Mouse (Mus musculus): Measurements from ENCODE around the gene Gfy. TPM values are rescaled to one million over a fixed set of nuclear protein-coding genes. Genes with fewer than 3 reads are reported as not detected.

The Gfy gene
- total RNA-seq, 1 experiment = not detected

GRCm38 (mm10) chr7:45147267-45147666 is 32.1 kb downstream of the Gfy start:
- Histone ChIP-seq H3K27ac (ENCODE audit: insufficient read depth, low read depth, low read length, poor library complexity, severe bottlenecking) (no peak overlapping the region), H3K9ac (ENCODE audit: insufficient read depth, low read depth, low read length, poor library complexity, severe bottlenecking) (no peak overlapping the region), H3K9me3 (ENCODE audit: control insufficient read depth, insufficient read depth, low read depth, low read length) (no peaks in the 10 kb centered on the region), H3K4me3 (ENCODE audit: insufficient read depth in 1 of 2, low read depth in 1 of 2, low read length in 2 of 2, poor library complexity in 1 of 2, severe bottlenecking in 1 of 2) (no peak overlapping the region), H3K36me3 (ENCODE audit: control insufficient read depth, insufficient read depth, low read length, poor library complexity, severe bottlenecking) (peaks cover 34% of the 10 kb centered on the region), H3K4me1 (ENCODE audit: control insufficient read depth in 2 of 2, insufficient read depth in 2 of 2, low read length in 2 of 2, poor library complexity in 1 of 2) (peaks cover 2 to 3% of the 10 kb centered on the region in 2 experiments; a peak in 2 of 4 replicates)
- in situ Hi-C loops (cut with MboI; ENCODE audit: low sequenced_read_pairs in 2 of 2, unreplicated experiment in 2 of 2) = no loop called here
- no peak for DNase-seq (ENCODE audit: low read depth, low spot score)
- TF ChIP-seq HCFC1 (IDR thresholded peaks at IDR 0.05; ENCODE audit: borderline replicate concordance, insufficient read depth, low read length) = no peak
- TF ChIP-seq CHD2 (IDR thresholded peaks at IDR 0.05; ENCODE audit: low read depth, low read length) = no peak
- TF ChIP-seq MAFK (IDR thresholded peaks at IDR 0.05; ENCODE audit: insufficient read depth, low read depth, low read length) = no peak
- TF ChIP-seq ZNF384 (IDR thresholded peaks at IDR 0.05; ENCODE audit: low read depth, low read length) = no peak
- no peak for TF ChIP-seq ZC3H11A (IDR thresholded peaks at IDR 0.05; ENCODE audit: borderline replicate concordance, low read depth, low read length)

DNA sequence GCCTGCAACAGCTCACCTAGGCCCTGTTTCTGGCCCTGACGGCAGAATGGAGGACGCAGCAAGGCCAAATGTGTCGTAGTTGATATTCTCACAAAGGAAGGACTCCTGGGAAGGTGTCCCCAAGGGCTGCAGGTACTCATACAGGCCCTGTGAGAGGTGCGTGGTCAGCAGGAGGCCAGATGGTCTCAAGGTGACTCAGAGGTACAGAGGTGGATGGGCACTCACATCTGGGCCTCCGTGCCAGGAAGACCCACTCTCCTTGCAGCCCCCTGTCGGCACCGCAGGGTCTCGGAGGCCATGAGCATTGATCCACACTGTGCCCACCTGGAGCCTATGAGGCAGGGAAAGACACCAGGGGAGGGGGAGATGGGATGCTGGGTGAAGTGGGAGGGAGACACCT is 33.9 kb downstream of the Gfy start:
- peaks cover 0 to under 1% of the 10 kb centered on the region in 2 experiments; a peak in 2 of 4 replicates for H3K4me1 ChIP-seq (ENCODE audit: control insufficient read depth in 2 of 2, insufficient read depth in 2 of 2, low read length in 2 of 2, poor library complexity in 1 of 2)
- no peak overlapping the region for H3K27ac ChIP-seq (ENCODE audit: insufficient read depth, low read depth, low read length, poor library complexity, severe bottlenecking)
- H3K9me3 ChIP-seq (ENCODE audit: control insufficient read depth, insufficient read depth, low read depth, low read length) = no peaks in the 10 kb centered on the region
- TF ChIP-seq HCFC1 (IDR thresholded peaks at IDR 0.05; ENCODE audit: borderline replicate concordance, insufficient read depth, low read length) (no peak), ZC3H11A (IDR thresholded peaks at IDR 0.05; ENCODE audit: borderline replicate concordance, low read depth, low read length) (no peak), CHD2 (IDR thresholded peaks at IDR 0.05; ENCODE audit: low read depth, low read length) (no peak), ZNF384 (IDR thresholded peaks at IDR 0.05; ENCODE audit: low read depth, low read length) (no peak), MAFK (IDR thresholded peaks at IDR 0.05; ENCODE audit: insufficient read depth, low read depth, low read length) (no peak)
- H3K4me3 ChIP-seq (ENCODE audit: insufficient read depth in 1 of 2, low read depth in 1 of 2, low read length in 2 of 2, poor library complexity in 1 of 2, severe bottlenecking in 1 of 2) = no peak overlapping the region
- in situ Hi-C loops (cut with MboI; ENCODE audit: low sequenced_read_pairs in 2 of 2, unreplicated experiment in 2 of 2) = no loop called here
- DNase-seq (ENCODE audit: low read depth, low spot score) = no peak
- H3K36me3 ChIP-seq (ENCODE audit: control insufficient read depth, insufficient read depth, low read length, poor library complexity, severe bottlenecking) = peaks cover 44% of the 10 kb centered on the region
- H3K9ac ChIP-seq (ENCODE audit: insufficient read depth, low read depth, low read length, poor library complexity, severe bottlenecking) = no peak overlapping the region

DNA sequence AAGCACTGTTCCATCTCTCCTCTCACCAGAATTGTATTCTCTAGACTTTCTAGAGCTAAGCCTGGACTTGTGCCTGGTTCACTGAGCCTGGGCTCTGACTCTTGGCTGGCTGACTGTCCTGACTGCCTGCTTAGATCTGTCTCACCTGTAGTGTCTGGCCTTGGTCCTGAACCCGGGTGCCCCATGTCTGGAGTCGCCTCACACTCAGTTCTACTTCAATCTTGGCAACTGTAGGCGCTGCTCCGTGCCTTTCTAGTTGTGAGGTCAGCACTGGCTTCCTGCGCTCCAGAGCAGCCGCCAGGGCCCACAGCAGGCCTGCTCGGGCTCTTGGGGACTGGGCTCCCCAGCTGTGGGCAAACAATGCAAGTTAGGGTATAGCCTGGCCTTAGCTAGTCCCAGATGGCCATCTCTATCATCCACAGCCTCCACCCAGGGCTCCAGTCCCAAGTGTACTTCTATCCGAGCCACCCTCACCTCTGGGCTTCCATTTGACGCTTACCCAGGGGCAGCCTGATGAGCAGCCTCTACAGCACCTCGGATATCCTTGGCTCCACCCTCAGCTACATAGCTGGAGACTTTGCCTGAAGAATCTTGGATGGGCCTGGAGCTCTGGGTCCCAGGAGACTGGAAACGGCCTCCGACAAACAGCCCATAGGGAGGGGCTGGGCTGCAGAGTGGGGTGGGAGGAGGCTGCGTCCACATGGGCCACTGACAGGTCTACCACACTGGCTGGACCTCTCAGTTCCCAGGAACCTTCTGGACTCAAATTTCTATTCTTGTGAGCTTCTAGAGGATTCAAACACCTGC is 34.8 kb downstream of the Gfy start:
- in situ Hi-C loops (cut with MboI; ENCODE audit: low sequenced_read_pairs in 2 of 2, unreplicated experiment in 2 of 2) = no loop called here
- H3K9ac ChIP-seq (ENCODE audit: insufficient read depth, low read depth, low read length, poor library complexity, severe bottlenecking) = no peak overlapping the region
- no peak overlapping the region for H3K4me3 ChIP-seq (ENCODE audit: insufficient read depth in 1 of 2, low read depth in 1 of 2, low read length in 2 of 2, poor library complexity in 1 of 2, severe bottlenecking in 1 of 2)
- no peak overlapping the region for H3K27ac ChIP-seq (ENCODE audit: insufficient read depth, low read depth, low read length, poor library complexity, severe bottlenecking)
- H3K9me3 ChIP-seq (ENCODE audit: control insufficient read depth, insufficient read depth, low read depth, low read length) = no peaks in the 10 kb centered on the region
- DNase-seq (ENCODE audit: low read depth, low spot score) = no peak
- TF ChIP-seq HCFC1 (IDR thresholded peaks at IDR 0.05; ENCODE audit: borderline replicate concordance, insufficient read depth, low read length) (no peak), ZNF384 (IDR thresholded peaks at IDR 0.05; ENCODE audit: low read depth, low read length) (no peak), ZC3H11A (IDR thresholded peaks at IDR 0.05; ENCODE audit: borderline replicate concordance, low read depth, low read length) (no peak), CHD2 (IDR thresholded peaks at IDR 0.05; ENCODE audit: low read depth, low read length) (no peak), MAFK (IDR thresholded peaks at IDR 0.05; ENCODE audit: insufficient read depth, low read depth, low read length) (no peak)
- H3K36me3 ChIP-seq (ENCODE audit: control insufficient read depth, insufficient read depth, low read length, poor library complexity, severe bottlenecking) = peaks cover 44% of the 10 kb centered on the region
- H3K4me1 ChIP-seq (ENCODE audit: control insufficient read depth in 2 of 2, insufficient read depth in 2 of 2, low read length in 2 of 2, poor library complexity in 1 of 2) = peaks cover 0 to 3% of the 10 kb centered on the region in 2 experiments; a peak in 1 of 4 replicates

GRCm38 (mm10) chr7:45141914-45142313 is 37.5 kb downstream of the Gfy start:
- Histone ChIP-seq H3K9ac (ENCODE audit: insufficient read depth, low read depth, low read length, poor library complexity, severe bottlenecking) (no peak overlapping the region), H3K4me3 (ENCODE audit: insufficient read depth in 1 of 2, low read depth in 1 of 2, low read length in 2 of 2, poor library complexity in 1 of 2, severe bottlenecking in 1 of 2) (no peak overlapping the region), H3K36me3 (ENCODE audit: control insufficient read depth, insufficient read depth, low read length, poor library complexity, severe bottlenecking) (peaks cover 36% of the 10 kb centered on the region), H3K4me1 (ENCODE audit: control insufficient read depth in 2 of 2, insufficient read depth in 2 of 2, low read length in 2 of 2, poor library complexity in 1 of 2) (peaks cover 0 to 4% of the 10 kb centered on the region in 2 experiments; a peak in 1 of 4 replicates), H3K9me3 (ENCODE audit: control insufficient read depth, insufficient read depth, low read depth, low read length) (no peaks in the 10 kb centered on the region), H3K27ac (ENCODE audit: insufficient read depth, low read depth, low read length, poor library complexity, severe bottlenecking) (no peak overlapping the region)
- no peak for DNase-seq (ENCODE audit: low read depth, low spot score)
- in situ Hi-C loops (cut with MboI; ENCODE audit: low sequenced_read_pairs in 2 of 2, unreplicated experiment in 2 of 2) = no loop called here
- TF ChIP-seq HCFC1 (IDR thresholded peaks at IDR 0.05; ENCODE audit: borderline replicate concordance, insufficient read depth, low read length) (no peak), CHD2 (IDR thresholded peaks at IDR 0.05; ENCODE audit: low read depth, low read length) (no peak)

All from ES-E14 (cell line).